Mouse (Mus musculus): Measurements from ENCODE around the gene Cep128.

The Cep128 gene

GRCm38 (mm10) chr12:90971156-90971555 lies 413.1 kb downstream of the Cep128 start:
- in situ Hi-C loops (cut with MboI, MseI) = no loop called here

GRCm38 (mm10) chr12:90961386-90962017 lies 422.7 kb downstream of the Cep128 start:
- in situ Hi-C loops (cut with MboI, MseI) = no loop called here

GRCm38 (mm10) chr12:90954740-90955473 lies 429.3 kb downstream of the Cep128 start:
- in situ Hi-C loops (cut with MboI, MseI) = no loop called here
